Mouse (Mus musculus) brain, adult 2 months (tissue): Measurements from ENCODE around the gene Dppa5a.
"Not testable (repeated sequence)": the region's sequence is repeated elsewhere in the genome, so short reads cannot be mapped to it uniquely, and the experiment has no call there.

Experiments used
- DNase-seq: peaks from one replicate; pipeline ENCODE4 v3.0.0; 2011; ENCODE audit warnings: low read depth, low spot score

Gene Dppa5a

DNA sequence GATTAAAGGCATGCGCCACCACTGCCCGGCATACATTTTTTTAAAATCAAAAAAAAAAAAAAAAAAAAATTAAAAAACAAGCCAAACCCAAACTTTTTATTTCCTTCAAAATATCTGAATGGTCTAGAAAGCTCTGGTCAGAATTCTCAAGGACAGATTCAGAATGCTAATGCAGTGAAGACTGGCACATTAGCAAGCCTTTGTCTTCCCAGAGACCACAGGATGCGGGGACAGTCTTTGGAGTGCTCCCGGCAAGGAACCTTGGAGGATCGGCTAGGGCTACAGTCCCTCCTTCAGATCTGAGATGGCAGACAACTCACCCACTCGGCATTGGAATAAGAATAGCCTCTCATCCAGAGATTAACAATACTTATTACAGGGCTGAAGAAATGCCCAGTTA, 3.3 kb downstream of the Dppa5a start:
- no peak for DNase-seq

DNA sequence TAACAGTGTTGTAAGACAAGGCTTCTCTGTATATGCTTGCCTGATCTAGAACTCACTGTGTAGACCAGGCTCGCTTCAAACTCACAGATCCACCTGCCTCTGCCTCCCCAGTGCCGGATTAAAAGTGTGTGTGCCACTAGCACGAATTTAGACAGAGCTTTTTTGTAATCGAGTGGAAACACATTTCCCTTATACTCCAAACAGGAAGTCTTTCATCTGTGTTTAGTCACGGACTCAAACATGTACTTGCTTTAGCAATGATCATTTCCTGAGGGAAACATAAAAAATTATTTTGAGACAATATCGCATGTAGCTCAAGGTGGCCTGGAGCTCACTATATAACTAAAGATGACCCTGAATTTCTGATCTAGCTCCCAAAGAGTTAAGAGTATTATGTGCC, 4.6 kb downstream of the Dppa5a start:
- no peak for DNase-seq

DNA sequence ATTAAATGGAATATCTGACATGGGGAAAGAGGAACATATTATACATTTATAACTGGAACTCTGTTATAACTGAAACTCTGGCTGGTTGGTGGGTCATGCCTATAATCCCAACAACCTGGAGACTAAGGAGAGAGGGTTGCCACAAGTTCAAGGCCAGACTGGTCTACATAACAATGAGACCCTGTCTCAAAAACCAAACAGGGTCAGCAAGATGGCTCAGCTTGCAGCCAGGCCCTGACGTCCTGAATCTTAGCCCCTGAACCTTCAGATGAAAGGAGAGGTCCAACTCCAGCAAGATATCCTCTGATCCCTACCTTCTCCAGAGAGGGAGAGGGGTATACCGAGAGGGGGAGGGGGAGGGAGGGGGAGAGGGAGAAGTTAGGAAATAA, 7.5 kb downstream of the Dppa5a start:
- no peak for DNase-seq

DNA sequence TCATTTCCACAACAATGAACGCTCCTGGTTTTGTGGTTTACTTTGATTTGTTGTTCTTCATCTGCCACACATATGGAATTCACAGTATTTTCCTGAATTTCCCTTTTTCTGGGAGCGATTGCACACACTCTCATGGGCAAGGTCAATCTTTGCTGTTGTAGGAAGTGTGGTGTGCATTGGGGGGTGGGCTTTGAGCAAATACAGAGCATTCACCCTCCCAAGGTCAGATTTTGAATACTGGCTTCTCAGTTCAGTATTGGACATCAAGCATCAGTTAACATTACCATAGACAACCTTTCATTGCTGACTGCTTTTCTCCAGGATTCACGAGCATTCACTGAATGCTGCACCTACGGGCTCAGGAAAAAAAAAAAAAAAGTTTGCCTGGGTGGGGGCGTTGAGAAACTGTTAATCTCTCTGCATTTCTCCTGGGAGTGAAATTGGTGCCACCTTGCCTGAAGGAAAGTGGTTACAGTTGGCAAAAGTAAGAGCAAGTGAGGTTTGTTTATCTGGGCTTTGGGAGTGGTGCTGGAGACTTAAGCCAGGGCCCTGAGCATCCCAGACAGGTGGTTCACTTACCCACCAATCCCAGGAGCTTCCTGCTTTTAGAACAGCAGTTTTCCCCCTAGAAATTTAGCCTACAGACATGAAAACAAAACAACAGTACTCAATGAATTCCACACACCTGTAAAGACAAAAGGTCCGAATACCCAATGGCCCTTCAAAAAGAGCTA, 8.1 kb downstream of the Dppa5a start:
- DNase-seq: no peak

DNA sequence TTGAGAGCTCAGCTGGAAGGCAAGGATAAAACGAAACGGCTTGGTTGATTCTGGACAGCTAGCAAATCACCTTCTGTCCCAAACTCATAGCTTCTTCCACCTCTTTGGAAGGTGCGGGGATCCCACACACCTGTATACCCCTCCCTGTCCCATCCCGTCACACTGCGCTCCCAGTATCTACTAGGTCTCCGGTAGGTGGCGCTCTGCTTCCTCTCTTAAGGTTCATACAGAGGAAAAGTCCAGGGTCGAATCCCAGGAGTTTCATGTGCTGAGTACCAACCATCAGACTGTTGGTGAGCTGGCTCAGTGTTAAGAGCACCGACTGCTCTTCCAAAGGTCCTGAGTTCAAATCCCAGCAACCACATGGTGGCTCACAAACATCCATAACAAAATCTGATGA, 9.9 kb downstream of the Dppa5a start:
- peak; percentile 73 for DNase-seq

DNA sequence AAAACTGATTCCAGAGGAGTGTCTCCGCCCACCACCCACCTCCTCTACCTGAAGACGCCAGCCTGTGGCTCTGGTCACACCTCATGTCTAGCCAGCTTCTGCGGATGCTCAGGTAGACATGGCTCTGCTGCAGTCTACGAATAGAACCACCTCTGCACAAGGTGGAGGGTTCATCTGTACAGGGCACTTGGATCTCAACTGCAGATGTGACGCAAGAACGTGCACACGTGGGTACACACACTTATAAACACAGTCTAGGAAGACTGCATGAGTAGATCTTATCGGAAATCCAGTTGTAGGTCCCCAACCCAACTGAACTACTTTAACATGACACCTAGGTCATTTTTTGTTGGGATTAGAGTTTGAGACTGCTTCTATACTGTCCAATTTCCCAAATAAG, 12.4 kb downstream of the Dppa5a start, which contains the start of gene Gsta2:
Gsta2 (minus strand) TSS at position 178 of the 400 bp plus-strand sequence.
- no peak for DNase-seq

DNA sequence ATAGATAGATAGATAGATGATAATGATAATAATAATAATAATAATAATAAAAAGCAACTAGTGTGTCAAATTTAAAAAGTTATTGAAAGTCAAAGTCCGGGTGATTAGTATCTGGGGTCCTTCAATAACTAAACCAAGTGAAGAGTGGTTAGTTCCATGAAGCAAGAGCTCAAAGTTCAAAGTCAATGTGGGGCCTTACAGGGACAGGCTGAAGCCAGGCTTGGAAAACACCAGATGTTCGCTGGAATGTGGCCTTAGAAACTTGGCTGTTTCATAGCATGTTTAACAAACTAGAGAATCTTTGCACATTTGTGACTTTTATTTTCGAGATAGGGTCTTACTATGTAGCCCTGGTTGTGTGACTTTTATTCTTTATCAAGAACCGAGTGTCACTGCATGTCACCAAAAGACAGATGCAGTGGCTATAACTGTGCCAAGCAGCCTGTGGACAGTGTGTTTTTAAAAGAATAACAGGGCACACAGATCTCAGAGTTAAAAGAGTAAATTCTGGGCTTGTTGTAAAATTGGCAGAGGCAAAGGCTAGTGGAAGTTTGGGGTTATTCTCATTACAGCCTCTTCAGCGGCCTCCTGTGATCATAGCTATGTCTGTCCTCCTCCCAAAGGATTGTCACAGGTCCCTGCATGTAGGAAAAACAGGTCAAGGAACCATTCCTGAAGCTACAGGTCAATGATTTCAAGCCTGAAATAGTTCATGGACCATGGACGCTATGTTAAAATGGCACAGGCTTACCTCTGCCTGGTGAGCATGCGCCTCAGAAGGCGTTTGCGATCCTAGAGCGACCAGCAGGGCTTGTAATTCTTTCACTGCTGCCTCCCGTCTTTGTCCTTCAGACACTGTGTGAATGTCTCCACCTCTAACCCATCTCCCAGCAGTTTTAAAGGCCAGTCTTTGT, 13.1 kb downstream of the Dppa5a start:
- DNase-seq: no peak

DNA sequence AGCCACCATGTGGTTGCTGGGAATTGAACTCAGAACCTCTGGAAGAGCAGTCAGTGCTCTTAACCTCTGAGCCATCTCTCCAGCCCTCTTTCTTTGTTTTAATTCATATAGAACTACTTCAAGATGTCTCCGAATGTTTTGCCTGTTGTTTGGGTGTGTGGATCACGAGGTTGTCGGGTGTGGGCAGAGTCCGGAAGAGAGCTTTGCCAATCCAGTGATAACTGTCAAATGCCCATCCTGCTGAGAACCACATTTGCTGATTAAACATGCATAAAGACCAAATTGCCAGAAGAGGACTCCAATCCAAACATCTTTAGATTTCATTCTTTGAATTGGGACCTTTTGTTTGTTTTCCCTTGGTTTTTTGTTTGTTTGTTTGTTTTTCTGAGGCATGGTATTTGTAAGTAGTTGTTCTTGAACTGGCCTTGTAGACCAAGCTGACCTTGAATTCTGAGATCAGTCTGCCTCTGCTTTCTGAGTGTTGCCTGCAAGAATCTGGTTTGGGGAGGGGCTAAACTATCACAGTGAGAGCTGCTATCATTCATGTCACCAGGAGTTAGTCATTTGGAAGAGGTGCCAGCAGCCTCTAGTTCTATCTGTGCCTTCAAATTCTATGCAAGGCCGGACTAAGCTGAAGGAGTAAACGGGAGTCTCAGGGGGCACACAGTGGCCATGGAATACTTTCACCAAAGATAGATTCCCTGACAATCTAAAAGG, 16.3 kb downstream of the Dppa5a start:
- DNase-seq: no peak

DNA sequence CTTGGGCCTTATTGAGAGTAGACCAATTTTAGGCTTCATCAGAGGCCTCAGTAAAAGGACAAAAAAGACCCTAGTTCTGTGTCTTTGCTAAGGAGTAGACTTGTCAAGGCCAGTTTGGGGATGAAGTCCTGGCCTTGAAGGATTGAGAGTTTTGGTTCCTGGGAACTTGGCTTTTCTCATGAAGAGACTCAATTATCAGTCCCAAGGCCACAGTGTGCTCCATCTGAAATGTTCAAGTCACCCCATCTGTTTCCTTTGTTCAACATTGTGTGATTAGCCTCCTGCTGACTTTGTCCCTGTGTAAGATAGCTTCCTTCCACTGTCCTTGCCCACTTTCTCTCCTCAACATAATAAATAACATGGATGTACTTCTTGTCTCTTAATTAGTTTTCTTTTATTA, 18.0 kb downstream of the Dppa5a start:
- not testable (repeated sequence) for DNase-seq

DNA sequence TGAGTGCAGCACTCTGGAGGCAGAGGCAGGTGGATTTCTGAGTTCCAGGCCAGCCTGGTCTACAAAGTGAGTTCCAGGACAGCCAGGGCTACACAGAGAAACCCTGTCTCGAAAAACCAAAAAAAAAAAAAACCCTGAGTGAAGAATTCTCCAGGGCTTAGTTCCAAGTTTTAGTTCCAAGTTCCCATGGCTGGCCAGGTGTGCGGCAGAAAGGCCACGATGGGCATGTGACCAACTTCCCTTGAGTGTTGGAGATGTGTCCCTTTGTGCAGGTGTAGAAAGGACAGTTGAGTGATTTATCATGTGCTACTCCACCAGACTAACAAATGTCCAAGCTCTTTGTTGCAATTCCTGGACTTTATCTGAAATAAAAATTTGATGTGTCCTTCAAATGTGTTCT, 18.8 kb downstream of the Dppa5a start:
- DNase-seq: not testable (repeated sequence)

DNA sequence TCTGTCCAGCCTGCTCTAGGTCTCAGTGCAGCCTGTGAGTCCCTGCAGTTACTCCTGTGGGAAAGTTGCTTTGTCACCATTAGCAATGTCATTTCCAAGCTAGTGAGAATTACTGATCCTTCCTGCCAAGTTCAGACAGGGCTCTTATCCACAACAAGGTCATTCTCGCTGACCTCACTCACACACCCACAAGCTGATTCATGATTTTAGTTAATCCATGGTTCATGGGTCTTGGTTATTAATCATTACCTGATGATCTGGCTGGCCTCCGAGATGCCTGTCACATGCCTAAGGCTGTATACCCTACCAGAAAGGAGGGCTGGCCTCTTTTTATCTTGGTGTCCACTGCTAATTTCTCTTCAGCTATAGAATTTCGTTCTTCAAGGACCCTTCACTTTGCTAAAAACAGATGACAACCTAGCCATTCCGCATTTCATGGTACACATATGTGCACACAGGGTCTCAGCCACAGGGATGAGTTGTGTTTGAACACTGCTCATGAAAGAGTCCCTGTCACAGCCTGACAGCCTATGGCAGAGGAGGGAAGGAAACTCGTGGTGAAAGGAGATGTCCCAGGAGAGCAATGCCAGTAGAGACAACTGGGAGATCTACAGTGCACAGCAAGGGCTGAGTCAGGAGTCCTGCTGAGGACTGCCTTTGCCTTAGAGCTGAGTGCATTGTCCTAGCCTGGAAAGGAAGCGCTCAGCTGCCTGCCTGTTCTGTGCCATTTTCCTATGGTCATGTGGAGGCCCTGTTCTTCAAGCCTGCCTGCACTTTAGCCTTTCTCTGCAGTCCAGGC, 19.6 kb downstream of the Dppa5a start:
- DNase-seq: not testable (repeated sequence)

DNA sequence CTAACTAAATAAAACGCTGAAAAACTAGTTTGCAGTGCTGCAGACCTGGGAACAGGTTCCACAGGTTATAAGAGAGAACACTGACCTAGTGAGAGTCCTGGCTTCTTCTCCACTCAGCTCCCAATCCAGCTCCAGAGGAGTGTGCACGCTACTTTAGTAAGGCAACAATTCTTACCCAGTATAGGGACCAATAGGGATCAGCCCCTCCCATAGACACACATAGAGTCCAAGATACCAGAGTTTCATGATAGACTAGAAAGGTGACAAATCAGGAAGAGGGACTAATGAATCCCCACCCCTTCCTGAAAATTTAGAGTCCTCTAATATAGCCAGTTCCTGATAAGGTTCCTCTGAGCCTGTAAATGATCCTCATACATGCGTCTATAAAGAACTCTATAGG, 21.0 kb downstream of the Dppa5a start:
- no peak for DNase-seq

DNA sequence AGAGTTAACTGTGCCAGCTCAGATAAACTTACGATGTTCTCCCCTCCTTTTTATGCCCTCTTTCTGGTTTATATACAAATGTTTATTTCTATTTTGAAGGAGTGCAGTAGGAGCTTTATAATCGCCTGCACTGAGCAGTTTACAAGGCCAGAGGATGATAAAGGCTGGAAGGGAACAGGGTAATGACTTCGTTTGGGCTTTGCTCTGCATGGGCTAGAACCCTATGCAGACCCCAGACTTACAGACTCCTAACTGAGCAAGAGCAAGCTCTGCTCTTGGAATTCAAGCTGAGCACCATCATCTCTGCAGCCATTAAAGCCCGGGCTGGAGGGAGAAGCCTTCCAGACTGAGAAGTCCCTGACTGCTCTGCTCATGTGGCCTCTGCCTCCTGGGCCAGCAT, 22.7 kb downstream of the Dppa5a start:
- DNase-seq: not testable (repeated sequence)

DNA sequence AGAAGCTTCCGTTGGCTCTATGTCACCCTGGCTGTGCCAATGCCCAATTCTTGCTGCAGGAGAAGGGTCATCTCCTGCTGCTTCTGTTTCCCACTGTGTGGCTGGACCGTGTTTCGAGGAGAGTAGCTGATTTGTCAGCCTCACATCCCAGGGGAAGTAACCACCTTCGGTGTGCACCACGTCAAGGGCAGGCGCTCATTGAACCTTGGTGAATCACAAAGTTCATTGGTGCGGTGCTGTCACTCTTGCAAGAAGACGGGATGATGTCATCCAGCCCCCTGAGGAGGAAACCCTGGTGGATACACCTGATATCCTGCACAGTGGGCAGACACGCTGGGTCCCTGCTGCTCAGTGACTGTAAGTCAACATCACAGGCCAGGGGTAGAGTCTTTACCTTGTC, 24.9 kb downstream of the Dppa5a start:
- not testable (repeated sequence) for DNase-seq

DNA sequence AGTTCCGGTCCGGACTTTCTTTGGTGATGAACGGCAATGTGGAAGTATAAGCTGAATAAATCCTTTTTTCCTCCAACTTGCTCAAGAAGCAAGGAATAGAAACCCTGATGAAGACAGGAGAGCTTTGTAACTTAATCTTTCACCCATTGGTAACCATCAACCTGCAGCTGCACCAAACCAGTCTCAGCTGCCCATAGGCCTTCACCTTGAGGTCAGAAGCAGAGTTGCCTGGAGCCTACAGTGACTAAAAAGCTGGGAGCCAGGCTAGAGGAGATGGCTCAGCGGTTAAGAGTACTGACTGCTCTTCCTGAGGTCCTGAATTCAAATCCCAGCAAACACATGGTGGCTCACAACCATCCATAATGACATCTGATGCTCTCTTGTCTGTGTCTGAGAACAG, 25.5 kb downstream of the Dppa5a start:
- not testable (repeated sequence) for DNase-seq

DNA sequence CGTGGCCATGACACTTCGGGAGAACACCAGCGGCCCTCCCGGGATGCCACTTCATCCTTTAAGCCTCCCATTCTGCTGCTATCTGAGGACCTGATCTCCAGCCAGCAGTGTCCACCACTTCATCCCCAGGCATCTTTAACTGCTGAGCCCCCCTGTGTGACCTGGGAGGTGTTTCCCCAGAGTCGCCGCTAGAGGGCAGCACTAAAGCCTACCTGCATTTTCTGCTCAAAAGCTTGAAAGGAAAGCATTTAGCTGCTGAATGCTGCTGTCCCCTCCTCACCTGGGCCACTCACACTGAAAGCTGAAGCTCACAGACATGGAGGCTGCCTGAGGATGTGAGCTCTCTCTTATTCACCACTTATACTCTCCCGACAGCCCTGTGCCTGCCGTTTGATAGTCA, 27.7 kb downstream of the Dppa5a start:
- peak; percentile 30 for DNase-seq

DNA sequence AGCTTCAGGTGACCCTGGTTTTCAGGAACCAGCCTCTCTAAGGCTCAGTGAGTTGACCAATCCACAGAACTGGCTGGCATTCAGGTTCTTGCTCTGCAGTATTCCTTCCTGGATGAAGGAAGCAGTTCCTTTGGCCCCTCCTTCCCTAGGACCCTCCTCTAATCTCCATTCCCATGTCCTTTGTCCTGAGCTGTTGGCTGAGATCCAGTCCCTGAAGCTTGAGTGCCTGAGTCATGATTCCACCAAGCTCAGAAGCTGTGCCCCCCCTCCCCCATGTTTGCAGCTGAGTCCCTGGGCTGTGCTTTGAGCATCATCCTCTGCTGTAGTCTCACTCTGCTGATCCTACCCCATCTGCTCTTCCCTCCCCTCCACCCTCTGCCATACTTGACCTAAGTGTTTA, 30.9 kb downstream of the Dppa5a start:
- DNase-seq: peak; percentile 6

DNA sequence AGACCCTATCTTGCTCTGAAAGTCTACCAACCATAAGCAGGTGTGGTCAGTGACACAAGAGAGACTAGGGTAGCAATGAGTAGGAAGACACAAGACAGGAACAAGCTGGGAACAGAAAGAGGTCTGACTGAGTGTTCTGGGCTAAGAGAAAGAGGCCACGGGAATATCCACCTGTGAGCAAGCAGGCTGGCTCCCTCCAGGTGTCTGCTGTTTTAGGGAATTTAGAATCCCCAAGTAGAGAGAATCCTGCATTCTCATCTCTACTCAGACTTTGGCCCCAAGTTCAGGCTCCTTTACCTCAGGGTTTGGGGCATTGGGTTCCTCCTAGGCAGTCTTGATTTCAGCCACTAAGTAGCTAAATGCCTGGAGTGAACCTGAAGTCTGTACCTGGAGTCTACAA, 40.7 kb downstream of the Dppa5a start, which contains the start of gene Omt2b:
Omt2b (plus strand) TSS at position 301 of the 400 bp plus-strand sequence.
- not testable (repeated sequence) for DNase-seq

DNA sequence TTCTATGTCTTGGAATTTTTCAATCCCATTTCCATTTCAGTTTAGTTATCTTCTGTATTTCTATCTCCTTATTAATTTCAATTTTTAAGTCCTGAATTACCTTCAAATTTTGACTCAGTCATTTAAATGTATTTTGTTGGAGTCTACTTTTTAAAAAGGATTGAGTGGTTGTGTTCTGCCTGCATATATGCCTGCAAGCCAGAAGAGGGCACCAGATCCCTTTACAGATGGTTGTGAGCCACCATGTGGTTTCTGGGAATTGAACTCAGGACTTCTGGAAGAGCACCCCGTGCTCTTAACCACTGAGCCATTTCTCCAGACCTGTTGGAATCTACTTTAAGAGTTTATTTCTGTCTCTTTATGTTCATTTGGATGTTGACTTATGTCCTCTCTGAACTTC, 48.5 kb downstream of the Dppa5a start:
- DNase-seq: peak; percentile 16
